8 mouse cellular contexts compared by ENCODE assay signal in the genomic region with DNA sequence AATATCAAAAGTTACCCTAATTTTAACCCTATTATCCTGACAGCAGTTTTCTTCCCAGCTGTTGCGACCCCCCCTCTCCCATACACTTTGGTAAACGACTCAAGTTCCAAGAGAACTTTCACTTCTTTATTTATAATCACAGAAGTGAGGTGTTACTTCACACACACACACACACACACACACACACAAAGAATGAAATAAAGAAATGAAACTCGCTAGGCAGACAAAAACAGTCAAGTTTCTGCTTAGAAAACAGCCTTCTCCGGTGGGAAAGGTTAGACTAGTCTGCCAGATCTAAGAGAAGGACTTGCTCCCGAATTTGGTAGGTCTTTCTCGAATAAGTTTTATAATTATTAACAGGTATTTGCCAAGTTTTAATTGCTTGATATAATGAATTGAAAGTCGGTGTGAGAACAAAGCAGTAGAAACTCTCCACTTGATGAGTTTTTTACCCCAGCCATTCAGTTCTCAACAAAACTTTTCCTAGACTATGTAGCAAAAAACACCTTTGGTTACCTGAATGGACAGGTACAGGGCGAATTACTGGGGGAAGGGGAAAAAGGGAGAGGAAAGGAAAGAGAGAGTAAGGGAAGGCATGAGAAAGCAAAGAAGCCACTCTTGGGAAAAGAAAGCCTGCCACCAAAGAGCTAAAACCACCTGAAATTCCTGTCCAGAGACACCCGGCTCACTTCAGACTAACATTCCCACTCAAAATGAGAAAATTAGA. TPM values are rescaled to one million over a fixed set of nuclear protein-coding genes. Genes with fewer than 3 reads are reported as not detected.
DNase-seq lines count a peak whose midpoint lies in the region; ATAC-seq and TF ChIP-seq lines count a peak whose summit lies in the region.

No protein-coding gene starts in this region.

- peak overlapping the region; percentile 83 for H3K4me2 ChIP-seq in lung, embryonic 14.5 days
- peak overlapping the region; percentile 75 for H3K4me2 ChIP-seq in embryonic facial prominence, embryonic 14.5 days (ENCODE audit: low read depth, low read length)
- H3K4me2 ChIP-seq in intestine, embryonic 16.5 days (ENCODE audit: low read depth, low read length): peak overlapping the region; percentile 37; the same call in 1 of the 2 replicates
- peak overlapping the region; percentile 88 for H3K4me2 ChIP-seq in midbrain, embryonic 16.5 days (ENCODE audit: low read length)

- peaks cover 9% of the 10 kb centered on the region; the same call in 1 of the 2 replicates for H3K4me1 ChIP-seq in lung, embryonic 14.5 days (ENCODE audit: insufficient read depth)
- H3K4me1 ChIP-seq in embryonic facial prominence, embryonic 14.5 days (ENCODE audit: control insufficient read depth, insufficient read depth, low read length): peaks cover 11% of the 10 kb centered on the region
- 0 out of 2 replicates have a peak, but pooled peaks cover 4% of the 10 kb centered on the region for H3K4me1 ChIP-seq in intestine, embryonic 16.5 days (ENCODE audit: control insufficient read depth, insufficient read depth, low read length)
- H3K4me1 ChIP-seq in midbrain, embryonic 16.5 days (ENCODE audit: control insufficient read depth, insufficient read depth, low read length): peaks cover 24% of the 10 kb centered on the region

- H3K9ac ChIP-seq in lung, embryonic 14.5 days: peak overlapping the region; percentile 100
- peak overlapping the region; percentile 94 for H3K9ac ChIP-seq in embryonic facial prominence, embryonic 14.5 days (ENCODE audit: low read depth, low read length)
- peak overlapping the region; percentile 91 for H3K9ac ChIP-seq in intestine, embryonic 16.5 days (ENCODE audit: low read depth, low read length)
- H3K9ac ChIP-seq in midbrain, embryonic 16.5 days (ENCODE audit: low read depth, low read length): peak overlapping the region; percentile 39

- DNase-seq in lung, embryonic 14.5 days: peak; percentile 52
- DNase-seq in lung, postnatal 14 days: no peak
- DNase-seq in embryonic facial prominence, embryonic 14.5 days (ENCODE audit: low spot score): no peak
- no peak for DNase-seq in cerebellum, adult 9-11 months
- no peak for DNase-seq in cerebellum, adult 11-12 months
- no peak for DNase-seq in cerebellum, postnatal 14 days

- no peaks in the 10 kb centered on the region for H3K9me3 ChIP-seq in lung, embryonic 14.5 days (ENCODE audit: low read depth, low read length)
- H3K9me3 ChIP-seq in embryonic facial prominence, embryonic 14.5 days (ENCODE audit: control insufficient read depth, low read length): no peaks in the 10 kb centered on the region
- no peaks in the 10 kb centered on the region for H3K9me3 ChIP-seq in intestine, embryonic 16.5 days (ENCODE audit: control insufficient read depth, low read length)
- no peaks in the 10 kb centered on the region for H3K9me3 ChIP-seq in midbrain, embryonic 16.5 days (replicated peaks; ENCODE audit: control insufficient read depth, low read length, poor library complexity, severe bottlenecking)

- H3K27me3 ChIP-seq in lung, embryonic 14.5 days (ENCODE audit: insufficient read depth, low read length): 0 out of 2 replicates have a peak, but pooled peaks cover 5% of the 10 kb centered on the region
- H3K27me3 ChIP-seq in embryonic facial prominence, embryonic 14.5 days (replicated peaks; ENCODE audit: control insufficient read depth, insufficient read depth, low read length): peaks cover 21% of the 10 kb centered on the region
- H3K27me3 ChIP-seq in intestine, embryonic 16.5 days (replicated peaks; ENCODE audit: control insufficient read depth, insufficient read depth, low read length): peaks cover 19% of the 10 kb centered on the region; the same call in 1 of the 2 replicates
- no peaks in the 10 kb centered on the region for H3K27me3 ChIP-seq in midbrain, embryonic 16.5 days (ENCODE audit: control insufficient read depth, insufficient read depth, low read depth, low read length)

- 5% methylated on average over 9 of the region's 9 CpGs for WGBS in lung, embryonic 14.5 days
- 5% methylated on average over 9 of the region's 9 CpGs for WGBS in embryonic facial prominence, embryonic 14.5 days
- 4% methylated on average over 9 of the region's 9 CpGs for WGBS in intestine, embryonic 16.5 days
- 3% methylated on average over 9 of the region's 9 CpGs for WGBS in midbrain, embryonic 16.5 days

- ATAC-seq in lung, embryonic 14.5 days (ENCODE audit: insufficient read depth): no peak
- no peak for ATAC-seq in embryonic facial prominence, embryonic 14.5 days (ENCODE audit: low read depth)
- ATAC-seq in intestine, embryonic 16.5 days: no peak
- no peak for ATAC-seq in midbrain, embryonic 16.5 days

- peak overlapping the region; percentile 99 for H3K27ac ChIP-seq in lung, embryonic 14.5 days (ENCODE audit: low read depth)
- H3K27ac ChIP-seq in embryonic facial prominence, embryonic 14.5 days (replicated peaks; ENCODE audit: low read depth, low read length): peak overlapping the region; percentile 97
- peak overlapping the region; percentile 88 for H3K27ac ChIP-seq in intestine, embryonic 16.5 days (ENCODE audit: low read length)
- H3K27ac ChIP-seq in midbrain, embryonic 16.5 days (ENCODE audit: low read length): peak overlapping the region; percentile 70

- TF ChIP-seq CTCF in lung, embryonic 14.5 days (IDR thresholded peaks at IDR 0.05; ENCODE audit: low read depth): no peak

- peak overlapping the region; percentile 85 for H3K4me3 ChIP-seq in lung, embryonic 14.5 days (ENCODE audit: low read depth, low read length)
- peak overlapping the region; percentile 71 for H3K4me3 ChIP-seq in embryonic facial prominence, embryonic 14.5 days (ENCODE audit: low read depth, low read length)
- H3K4me3 ChIP-seq in intestine, embryonic 16.5 days (ENCODE audit: low read length): peak overlapping the region; percentile 73
- H3K4me3 ChIP-seq in midbrain, embryonic 16.5 days (ENCODE audit: low read depth, low read length): peak overlapping the region; percentile 62

- H3K36me3 ChIP-seq in lung, embryonic 14.5 days (ENCODE audit: insufficient read depth): peaks cover 12% of the 10 kb centered on the region
- H3K36me3 ChIP-seq in embryonic facial prominence, embryonic 14.5 days (ENCODE audit: control insufficient read depth, insufficient read depth, low read length): 0 out of 2 replicates have a peak, but pooled peaks cover 5% of the 10 kb centered on the region
- no peaks in the 10 kb centered on the region for H3K36me3 ChIP-seq in intestine, embryonic 16.5 days (ENCODE audit: control insufficient read depth, insufficient read depth, low read length)
- no peaks in the 10 kb centered on the region for H3K36me3 ChIP-seq in midbrain, embryonic 16.5 days (ENCODE audit: control insufficient read depth, insufficient read depth, low read length)

RNA-seq across cellular contexts. Expression of gene Zeb2, which starts 5.0 kb away (rescaled TPM):
- 90.1 and 90.4 TPM in 2 replicates for polyA plus RNA-seq in lung, embryonic 14.5 days (2014; fragmentation: Nextera tagmentation; extraction: Ambion mirVana)
- 49.0 and 49.5 TPM in 2 replicates for polyA plus RNA-seq in embryonic facial prominence, embryonic 14.5 days (2014; fragmentation: Nextera tagmentation; extraction: Ambion mirVana)
- polyA plus RNA-seq in intestine, embryonic 16.5 days (2015; fragmentation: Nextera tagmentation; extraction: Ambion mirVana): 26.9 and 30.9 TPM in 2 replicates
- polyA plus RNA-seq in midbrain, embryonic 16.5 days (2015; fragmentation: Nextera tagmentation; extraction: Ambion mirVana): 24.6 and 26.7 TPM in 2 replicates

Comparison
In these comparisons a context has a peak if more than half of its experiments do, and no peak if none do; other contexts are left out.
1. H3K4me2 ChIP-seq: peak in every context shown above with its lines; median percentile 88 in midbrain, embryonic 16.5 days; 83 in lung, embryonic 14.5 days; 75 in embryonic facial prominence, embryonic 14.5 days; 37 in intestine, embryonic 16.5 days.
2. H3K9ac ChIP-seq: peak in every context shown above with its lines; median percentile 100 in lung, embryonic 14.5 days; 94 in embryonic facial prominence, embryonic 14.5 days; 91 in intestine, embryonic 16.5 days; 39 in midbrain, embryonic 16.5 days.